25 mouse cellular contexts compared by ENCODE assay signal in the genomic region with DNA sequence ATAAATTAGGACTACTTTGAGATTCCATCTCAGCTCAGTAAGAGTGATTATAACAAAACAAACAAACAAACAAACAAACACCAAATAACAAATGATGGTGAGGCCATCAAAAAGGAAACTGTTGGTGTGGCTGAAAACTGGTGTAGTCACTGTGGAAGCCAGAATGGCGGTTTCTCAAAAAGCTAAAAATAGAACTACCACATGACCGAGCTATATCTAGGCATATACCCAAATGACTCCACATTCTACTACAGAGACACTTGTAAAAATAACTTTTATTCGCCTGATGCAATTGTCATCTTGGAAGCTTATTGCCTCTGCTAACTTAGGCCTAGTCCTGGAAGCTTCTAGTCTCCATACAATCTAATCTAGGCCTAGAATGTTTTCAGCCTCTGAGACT. TPM values are rescaled to one million over a fixed set of nuclear protein-coding genes. Genes with fewer than 3 reads are reported as not detected.
A peak's percentile ranks its signal among the peaks of the same experiment; 100 is the strongest.
DNase-seq lines count a peak whose midpoint lies in the region; ATAC-seq and TF ChIP-seq lines count a peak whose summit lies in the region.
"Had no signal": no experiment of that assay in that cellular context is flagged by ENCODE, and none has a peak within 500 bp of the region (broad histone marks: within the 10 kb centered on the region; RNA-seq: fewer than 3 reads in every experiment).

No protein-coding gene starts in this region.

- TF ChIP-seq POLR2A in lung, adult 2 months (IDR thresholded peaks at IDR 0.05; ENCODE audit: borderline replicate concordance, extremely low read depth, low read depth, low read length): no peak

- DNase-seq in gastrocnemius, adult 2 months: no peak
- DNase-seq in gastrocnemius, adult 8-10 months (ENCODE audit: low spot score in 2 of 2): no peak
- no peak for DNase-seq in lung, adult 2 months
- no peak for DNase-seq in left cerebral cortex, adult 18-20 months (ENCODE audit: low spot score in 2 of 2)
- no peak for DNase-seq in spleen, postnatal 4 days (ENCODE audit: low spot score in 2 of 2)
- DNase-seq: adrenal gland, postnatal 14 days; cerebellum, adult 2 months; cerebellum, postnatal 14 days; heart, postnatal 10 days; kidney, adult 2 months; kidney, postnatal 36 days; liver; lung, embryonic 14.5 days; lung, postnatal 14 days; right cerebral cortex, postnatal 14 days had no signal

- WGBS in lung, adult 2 months: 55% methylated on average over 3 of the region's 3 CpGs

- no peaks in the 10 kb centered on the region for H3K4me1 ChIP-seq in lung, adult 2 months (ENCODE audit: control insufficient read depth, insufficient read depth, low read length)
- H3K4me1 ChIP-seq: forebrain, embryonic 13.5 days; intestine, embryonic 15.5 days; midbrain, embryonic 12.5 days; neural tube, embryonic 13.5 days; stomach, embryonic 15.5 days had no signal

- 0 out of 2 replicates have a peak overlapping the region, but pooled peaks have one; percentile 12 for H3K27ac ChIP-seq in gastrocnemius, adult 2 months
- H3K27ac ChIP-seq: forebrain, embryonic 13.5 days; heart, embryonic 13.5 days; intestine, embryonic 15.5 days; liver, embryonic 14.5 days; midbrain, embryonic 12.5 days; neural tube, embryonic 13.5 days; stomach, embryonic 15.5 days had no signal

- peak; percentile 76 for ATAC-seq in common myeloid progenitor, adult 5-6 weeks (replicated peaks; ENCODE audit: low read depth, poor library complexity, severe bottlenecking)
- ATAC-seq in megakaryocyte progenitor cell, adult 5-6 weeks (replicated peaks; ENCODE audit: poor library complexity): peak; percentile 71
- ATAC-seq: forebrain, embryonic 13.5 days; hindbrain, embryonic 16.5 days; intestine, embryonic 15.5 days had no signal

- no peak for TF ChIP-seq CTCF in gastrocnemius, adult 2 months (IDR thresholded peaks at IDR 0.05)
- no peak for TF ChIP-seq CTCF in lung, adult 2 months (IDR thresholded peaks at IDR 0.05; ENCODE audit: insufficient read depth, low read length)

- no peak overlapping the region for H3K4me3 ChIP-seq in gastrocnemius, adult 2 months
- no peak overlapping the region for H3K4me3 ChIP-seq in lung, adult 2 months (replicated peaks; ENCODE audit: extremely low read depth, low read depth, low read length)
- H3K4me3 ChIP-seq: forebrain, embryonic 13.5 days; heart, embryonic 13.5 days; intestine, embryonic 15.5 days; midbrain, embryonic 12.5 days; neural tube, embryonic 13.5 days; stomach, embryonic 15.5 days had no signal

- intact Hi-C loops in gastrocnemius, adult 2 months (cut with DNase I): no loop called here

RNA-seq across cellular contexts. Expression of gene Ybx3, which starts 16.0 kb away (rescaled TPM):
- 1,000 to 10,000 TPM; 1,637 to 2,309 TPM for total RNA-seq in gastrocnemius, adult 2 months (2021)
- 1,000 to 10,000 TPM; 1,961 to 2,457 (median 2,159) TPM for total RNA-seq in gastrocnemius, adult 8-10 months (2022)
- total RNA-seq in common myeloid progenitor, adult 5-6 weeks (2017): 642 and 683 TPM in 2 replicates
- 568 and 581 TPM in 2 replicates for total RNA-seq in megakaryocyte progenitor cell, adult 5-6 weeks (2015)
- 577 and 593 TPM in 2 replicates for total RNA-seq in megakaryocyte progenitor cell, adult 5-6 weeks (2017)
- 77.9 and 84.9 TPM in 2 replicates for polyA plus RNA-seq in lung, adult 2 months (2012; rRNA removed)
- total RNA-seq in left cerebral cortex, adult 18-20 months (2021): 10 to 100 TPM; 43.0 to 44.9 TPM

RNA-seq across cellular contexts. Expression of gene Styk1, which starts 50.9 kb away (rescaled TPM):
- 1 to 10 TPM; 1.1 TPM for total RNA-seq in gastrocnemius, adult 2 months (2021)
- total RNA-seq in gastrocnemius, adult 8-10 months (2022): 1 to 10 TPM in 1 of 4 experiments, under 1 TPM in 3; 0.31 to 1.2 (median 0.69) TPM
- 0.09 and 0.29 TPM in 2 replicates for total RNA-seq in common myeloid progenitor, adult 5-6 weeks (2017)
- total RNA-seq in megakaryocyte progenitor cell, adult 5-6 weeks (2015): 0.24 and 0.32 TPM in 2 replicates
- total RNA-seq in megakaryocyte progenitor cell, adult 5-6 weeks (2017): 0.08 and 0.17 TPM in 2 replicates
- 0.45 and 0.71 TPM in 2 replicates for polyA plus RNA-seq in lung, adult 2 months (2012; rRNA removed)
- under 1 TPM; 0.21 to 0.46 TPM for total RNA-seq in left cerebral cortex, adult 18-20 months (2021)

Comparison
In these comparisons a context has a peak if more than half of its experiments do, and no peak if none do; other contexts are left out.
1. RNA of gene Ybx3, which starts 16.0 kb away (total RNA-seq): 1,637 to 2,309 TPM in gastrocnemius, adult 2 months, 1,961 to 2,457 TPM in gastrocnemius, adult 8-10 months, 642 to 683 TPM in common myeloid progenitor, adult 5-6 weeks and 568 to 593 TPM in megakaryocyte progenitor cell, adult 5-6 weeks; 43.0 to 44.9 TPM in left cerebral cortex, adult 18-20 months; every median in the first group is over 10 times any median in the second.